Mouse (Mus musculus): ENCODE measurements around the gene Cdkl3.

DNA sequence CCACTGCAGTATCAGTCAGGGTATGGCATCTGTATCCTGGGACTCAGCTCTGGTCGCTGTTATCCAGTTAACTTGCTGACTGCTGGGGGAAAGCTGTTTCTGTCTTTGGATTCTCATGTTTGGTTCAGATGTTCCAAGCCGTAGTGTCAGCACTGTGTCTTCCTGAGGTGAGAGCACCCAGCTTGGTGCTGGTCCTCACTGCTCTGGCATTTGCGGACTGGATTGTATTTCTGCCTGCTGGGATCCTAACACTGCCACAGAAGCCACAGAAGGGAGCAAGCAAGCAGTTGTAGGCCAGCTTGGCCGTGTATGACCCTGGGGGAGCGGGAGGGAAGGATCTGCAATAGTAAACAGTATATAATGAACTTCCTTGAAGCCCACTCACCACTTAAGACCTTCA lies 37.4 kb upstream of the Cdkl3 start:
- no peak for TF ChIP-seq POLR2A (IDR thresholded peaks at IDR 0.05; ENCODE audit: low read depth, low read length)
- no peak for TF ChIP-seq CTCF (conservative IDR thresholded peaks at IDR 0.05; ENCODE audit: insufficient read depth, insufficient read length, low read depth, low read length)

Measured in kidney, adult 2 months (tissue).